Mouse (Mus musculus) heart, embryonic 16.5 days (tissue): Measurements from ENCODE around the gene Xylb. TPM values are rescaled to one million over a fixed set of nuclear protein-coding genes. Genes with fewer than 3 reads are reported as not detected.

ENCODE experiments used
- polyA plus RNA-seq: library from polyadenylated mRNA; unstranded; fragments of >200 nt; fragmentation: Nextera tagmentation; extraction: Ambion mirVana; gene quantifications from 2 replicates; pipeline ENCODE4 v1.2.1, GENCODE M21; 2015

Gene Xylb
- polyA plus RNA-seq, 1 experiment from 2014 or later: 1.1 TPM

Other genes starting within 250 kb of the Xylb start
- gene Acaa1b, start 200.3 kb upstream of the Xylb start, polyA plus RNA-seq: 1.4 and 2.0 TPM in 2 replicates
- not detected in 2 replicates for gene Gm47289, start 198.2 kb upstream of the Xylb start, polyA plus RNA-seq
- gene Slc22a13, start 148.3 kb upstream of the Xylb start, polyA plus RNA-seq: not detected in 2 replicates
- gene Oxsr1, start 35.0 kb upstream of the Xylb start, polyA plus RNA-seq: 8.3 TPM in 2 replicates
- gene Acaa1a, start 17.7 kb upstream of the Xylb start, polyA plus RNA-seq: 100 and 104 TPM in 2 replicates
- gene Myd88, start 16.0 kb upstream of the Xylb start, polyA plus RNA-seq: 18.1 and 19.0 TPM in 2 replicates
- gene Slc22a14, start 8.2 kb downstream of the Xylb start, polyA plus RNA-seq: 0.20 TPM in 1 of 2 replicates, not detected in the other
- gene Acvr2b, start 44.7 kb downstream of the Xylb start, polyA plus RNA-seq: 7.3 and 8.6 TPM in 2 replicates
- 10.7 and 11.1 TPM in 2 replicates for gene Exog, start 87.6 kb downstream of the Xylb start, polyA plus RNA-seq
- gene Scn5a, start 221.6 kb downstream of the Xylb start, polyA plus RNA-seq: 7.5 and 9.0 TPM in 2 replicates